ENCODE assay signal across 13 mouse cellular contexts in the genomic region with DNA sequence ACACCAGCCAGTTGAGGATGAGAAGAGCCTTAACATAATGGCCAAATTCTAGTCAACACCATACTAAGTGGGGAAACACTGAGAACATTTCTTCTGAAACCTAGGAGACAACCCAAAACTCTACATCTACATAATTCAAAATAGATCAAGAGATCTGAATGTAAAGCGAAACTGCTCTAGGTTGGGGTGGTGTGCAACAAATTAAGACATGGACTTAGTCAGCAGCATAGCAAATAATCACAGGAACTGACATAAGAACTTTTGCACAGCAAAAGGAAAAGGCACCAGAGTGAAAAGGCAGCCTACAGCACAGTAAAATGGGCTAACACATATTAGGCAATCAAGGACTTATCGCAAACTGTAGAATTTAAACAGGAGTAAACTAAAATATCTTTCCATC. TPM values are rescaled to one million over a fixed set of nuclear protein-coding genes. Genes with fewer than 3 reads are reported as not detected.
"Had no signal": no experiment of that assay in that cellular context is flagged by ENCODE, and none has a peak within 500 bp of the region (broad histone marks: within the 10 kb centered on the region; RNA-seq: fewer than 3 reads in every experiment).

No protein-coding gene starts in this region.

- DNase-seq: liver, postnatal 0 days; lung, adult 2 months; lung, postnatal 14 days; lung, postnatal 36 days; right cerebral cortex, postnatal 14 days; thymus, adult 2 months; thymus, postnatal 25 days; thymus, postnatal 4 days had no signal

- ATAC-seq: liver, postnatal 0 days; lung, postnatal 0 days; midbrain, embryonic 13.5 days; midbrain, embryonic 15.5 days had no signal

RNA-seq across cellular contexts. Expression of gene Fabp7, which starts 34.5 kb away (rescaled TPM):
- total RNA-seq: megakaryocyte progenitor cell, adult 5-6 weeks had no signal
- polyA plus RNA-seq: testis, adult 2 months had no signal
